Mouse (Mus musculus): ENCODE results near the gene Anapc7.

DNA sequence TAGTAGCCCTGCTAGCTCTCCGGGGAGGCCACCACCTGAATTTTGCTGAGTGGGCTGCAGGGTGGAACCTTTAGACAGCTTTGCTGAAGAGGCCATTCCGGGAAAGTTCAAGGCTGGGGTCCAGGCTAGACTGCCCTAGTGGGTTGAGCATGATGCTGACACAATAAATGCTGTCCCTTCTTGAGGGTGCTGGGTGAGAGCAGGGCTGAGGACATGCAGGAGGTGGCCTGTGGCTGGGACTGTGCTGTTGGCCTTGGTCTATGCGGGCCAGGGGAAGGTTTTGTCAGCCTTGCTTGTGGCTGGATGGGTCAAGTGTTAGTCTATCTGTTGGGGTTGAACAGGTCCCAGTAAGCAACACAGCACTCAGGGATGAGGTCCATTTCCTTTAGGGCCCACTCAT is 33.4 kb downstream of the Anapc7 start:
- TF ChIP-seq POLR2A (IDR thresholded peaks at IDR 0.05; ENCODE audit: borderline replicate concordance, control insufficient read depth, low read depth, low read length) (no peak), CTCF (IDR thresholded peaks at IDR 0.05; ENCODE audit: control insufficient read depth, insufficient read depth, low read length) (no peak)

Data from bone marrow, adult 2 months (tissue).